ENCODE assay signal across 16 mouse cellular contexts in genomic region chr7:28412826-28413225, GRCm38 (mm10). TPM values are rescaled to one million over a fixed set of nuclear protein-coding genes. Genes with fewer than 3 reads are reported as not detected.
DNase-seq lines count a peak whose midpoint lies in the region; ATAC-seq and TF ChIP-seq lines count a peak whose summit lies in the region.
"Had no signal": no experiment of that assay in that cellular context is flagged by ENCODE, and none has a peak within 500 bp of the region (broad histone marks: within the 10 kb centered on the region; RNA-seq: fewer than 3 reads in every experiment).

No protein-coding gene starts in this region.

- no peak overlapping the region for H3K9ac ChIP-seq in lung, postnatal 0 days (replicated peaks; ENCODE audit: low read depth)
- H3K9ac ChIP-seq: forebrain, postnatal 0 days; heart, embryonic 12.5 days; intestine, embryonic 15.5 days; midbrain, embryonic 12.5 days; stomach, embryonic 15.5 days had no signal

- TF ChIP-seq EP300 in lung, postnatal 0 days (IDR thresholded peaks at IDR 0.05) = no peak

- no peak for ATAC-seq in CD4-positive, CD25-positive, alpha-beta regulatory T cell, adult 4 months
- ATAC-seq in lung, postnatal 0 days = no peak
- ATAC-seq: forebrain, postnatal 0 days; intestine, embryonic 15.5 days had no signal

- no peaks in the 10 kb centered on the region for H3K27me3 ChIP-seq in lung, postnatal 0 days (replicated peaks; ENCODE audit: insufficient read depth, low read length)
- H3K27me3 ChIP-seq: heart, embryonic 12.5 days; intestine, embryonic 15.5 days; midbrain, embryonic 12.5 days; stomach, embryonic 15.5 days had no signal

- 69% methylated on average over 4 of the region's 4 CpGs for WGBS in lung, postnatal 0 days

- no peak overlapping the region for H3K4me2 ChIP-seq in lung, postnatal 0 days (replicated peaks; ENCODE audit: low read depth, low read length)
- H3K4me2 ChIP-seq: heart, embryonic 12.5 days; intestine, embryonic 15.5 days; midbrain, embryonic 12.5 days; stomach, embryonic 15.5 days had no signal

- no peak overlapping the region for H3K27ac ChIP-seq in lung, postnatal 0 days (ENCODE audit: low read length)
- H3K27ac ChIP-seq: intestine, embryonic 15.5 days; midbrain, embryonic 12.5 days; stomach, embryonic 15.5 days had no signal

- no peak overlapping the region for H3K4me3 ChIP-seq in lung, postnatal 0 days (ENCODE audit: low read depth, low read length)
- H3K4me3 ChIP-seq: heart, embryonic 12.5 days; intestine, embryonic 15.5 days; midbrain, embryonic 12.5 days; stomach, embryonic 15.5 days had no signal

- TF ChIP-seq CTCF in lung, postnatal 0 days (IDR thresholded peaks at IDR 0.05) = peak; percentile 16; the same call in 1 of the 2 replicates

- peak; percentile 41 for DNase-seq in CD4-positive, CD25-positive, alpha-beta regulatory T cell, adult 2 months (ENCODE audit: low read depth, low spot score)
- no peak for DNase-seq in lung, postnatal 0 days (ENCODE audit: low spot score)
- DNase-seq in lung, postnatal 10 days = no peak
- peak; percentile 44 for DNase-seq in ZHBTc4 (ENCODE audit: low read depth, low spot score)
- peak; percentile 26 to 41 for DNase-seq in thymus, postnatal 36 days
- DNase-seq in kidney, adult 11 months = no peak
- no peak for DNase-seq in MN1 (ENCODE audit: low spot score)
- DNase-seq: adrenal gland, postnatal 10 days; cerebellum, adult 9-11 months; forebrain, postnatal 0 days; gastrocnemius, postnatal 14 days had no signal

- H3K9me3 ChIP-seq in lung, postnatal 0 days (ENCODE audit: low read length) = no peaks in the 10 kb centered on the region
- H3K9me3 ChIP-seq: heart, embryonic 12.5 days; intestine, embryonic 15.5 days; midbrain, embryonic 12.5 days; stomach, embryonic 15.5 days had no signal

- peaks cover 4% of the 10 kb centered on the region; the same call in 1 of the 2 replicates for H3K4me1 ChIP-seq in lung, postnatal 0 days (ENCODE audit: insufficient read depth, low read depth, low read length)
- H3K4me1 ChIP-seq: midbrain, embryonic 12.5 days; stomach, embryonic 15.5 days had no signal

- peaks cover 13% of the 10 kb centered on the region; the same call in 1 of the 2 replicates for H3K36me3 ChIP-seq in lung, postnatal 0 days (ENCODE audit: insufficient read depth, low read length)

RNA-seq across cellular contexts. Expression of gene Paf1, which starts 20.1 kb away (rescaled TPM):
- polyA plus RNA-seq in CD4-positive, CD25-positive, alpha-beta regulatory T cell, adult 4 months (2017; shearing (Covaris generic)) = 10 to 100 TPM; 55.6 to 71.0 TPM
- polyA plus RNA-seq in lung, postnatal 0 days (2015; fragmentation: Nextera tagmentation; extraction: Ambion mirVana) = 49.1 and 55.0 TPM in 2 replicates

RNA-seq across cellular contexts. Expression of gene Med29, which starts 20.3 kb away (rescaled TPM):
- 10 to 100 TPM; 25.8 to 27.5 TPM for polyA plus RNA-seq in CD4-positive, CD25-positive, alpha-beta regulatory T cell, adult 4 months (2017; shearing (Covaris generic))
- polyA plus RNA-seq in lung, postnatal 0 days (2015; fragmentation: Nextera tagmentation; extraction: Ambion mirVana) = 29.9 and 30.2 TPM in 2 replicates

RNA-seq across cellular contexts. Expression of gene Gmfg, which starts 24.4 kb away (rescaled TPM):
- 100 to 1,000 TPM; 406 to 454 TPM for polyA plus RNA-seq in CD4-positive, CD25-positive, alpha-beta regulatory T cell, adult 4 months (2017; shearing (Covaris generic))
- 81.0 and 83.1 TPM in 2 replicates for polyA plus RNA-seq in lung, postnatal 0 days (2015; fragmentation: Nextera tagmentation; extraction: Ambion mirVana)

RNA-seq across cellular contexts. Expression of gene Zfp36, which starts 32.8 kb away (rescaled TPM):
- 100 to 1,000 TPM; 156 to 341 TPM for polyA plus RNA-seq in CD4-positive, CD25-positive, alpha-beta regulatory T cell, adult 4 months (2017; shearing (Covaris generic))
- 48.3 and 55.7 TPM in 2 replicates for polyA plus RNA-seq in lung, postnatal 0 days (2015; fragmentation: Nextera tagmentation; extraction: Ambion mirVana)

RNA-seq across cellular contexts. Expression of gene Lrfn1, which starts 39.0 kb away (rescaled TPM):
- not detected for polyA plus RNA-seq in CD4-positive, CD25-positive, alpha-beta regulatory T cell, adult 4 months (2017; shearing (Covaris generic))
- polyA plus RNA-seq in lung, postnatal 0 days (2015; fragmentation: Nextera tagmentation; extraction: Ambion mirVana) = 0.97 and 1.4 TPM in 2 replicates

Comparison
In these comparisons a context has a peak if more than half of its experiments do, and no peak if none do; other contexts are left out.
1. DNase-seq: peak in CD4-positive, CD25-positive, alpha-beta regulatory T cell, adult 2 months (single experiment), ZHBTc4 (single experiment) and thymus, postnatal 36 days (2 of 2); none in lung, postnatal 0 days (single experiment), lung, postnatal 10 days (single experiment), kidney, adult 11 months (single experiment) and MN1 (single experiment).